In the genomic region with DNA sequence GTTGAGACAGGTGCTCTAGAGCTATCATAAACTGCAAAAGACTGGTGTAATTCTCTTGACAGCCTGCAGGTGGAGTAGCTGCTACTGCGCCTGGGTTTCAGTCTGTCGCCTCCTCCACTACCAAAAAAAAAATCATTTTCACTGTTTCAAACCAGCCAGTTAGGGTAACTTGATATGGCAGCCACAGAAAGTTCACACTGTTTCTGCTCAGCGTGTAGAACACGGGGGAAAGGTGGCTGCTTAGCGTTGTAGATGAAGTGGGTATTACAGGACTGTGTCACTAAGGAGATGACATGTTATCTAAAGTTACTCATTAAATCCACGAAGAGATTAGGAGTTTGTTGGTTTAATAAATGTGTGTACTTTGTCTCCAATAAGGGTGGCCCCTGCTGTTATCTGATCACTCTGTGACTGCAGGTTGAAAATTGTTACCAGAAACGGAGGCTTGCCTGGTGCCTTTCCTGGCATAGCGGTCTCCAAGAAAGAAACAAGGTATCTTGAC, we compare ENCODE assay signal across 9 mouse cellular contexts. TPM values are rescaled to one million over a fixed set of nuclear protein-coding genes. Genes with fewer than 3 reads are reported as not detected.
DNase-seq lines count a peak whose midpoint lies in the region; ATAC-seq and TF ChIP-seq lines count a peak whose summit lies in the region.
"Had no signal": no experiment of that assay in that cellular context is flagged by ENCODE, and none has a peak within 500 bp of the region (broad histone marks: within the 10 kb centered on the region; RNA-seq: fewer than 3 reads in every experiment).

No protein-coding gene starts in this region.

- DNase-seq in adrenal gland, postnatal 14 days, result peak; percentile 42
- DNase-seq in adrenal gland, adult 8-10 months, result no peak
- peak; percentile 53 for DNase-seq in limb, embryonic 11.5 days (ENCODE audit: low spot score)
- no peak for DNase-seq in limb, embryonic 10.5 days (ENCODE audit: low spot score)
- peak; percentile 23 to 58 for DNase-seq in cerebellum, postnatal 25 days
- peak; percentile 66 for DNase-seq in hindbrain, postnatal 0 days (ENCODE audit: low spot score)

- H3K27me3 ChIP-seq in limb, embryonic 11.5 days (ENCODE audit: control insufficient read depth, insufficient read depth, low read length), result no peaks in the 10 kb centered on the region
- H3K27me3 ChIP-seq in limb, embryonic 10.5 days (ENCODE audit: low read depth, poor library complexity, severe bottlenecking), result 0 out of 2 replicates have a peak, but pooled peaks cover 12% of the 10 kb centered on the region
- 0 out of 2 replicates have a peak, but pooled peaks cover 4% of the 10 kb centered on the region for H3K27me3 ChIP-seq in hindbrain, postnatal 0 days (ENCODE audit: insufficient read depth, low read length)
- peaks cover 8% of the 10 kb centered on the region for H3K27me3 ChIP-seq in liver, embryonic 15.5 days
- H3K27me3 ChIP-seq in stomach, embryonic 16.5 days (ENCODE audit: control insufficient read depth, insufficient read depth, low read length), result no peaks in the 10 kb centered on the region

- 41% methylated on average over 8 of the region's 8 CpGs for WGBS in limb, embryonic 11.5 days
- 42% methylated on average over 8 of the region's 8 CpGs for WGBS in limb, embryonic 10.5 days
- 41% methylated on average over 8 of the region's 8 CpGs for WGBS in hindbrain, postnatal 0 days
- WGBS in liver, embryonic 15.5 days (ENCODE audit: insufficient replicate concordance), result 38% methylated on average over 8 of the region's 8 CpGs
- WGBS in stomach, embryonic 16.5 days, result 27% methylated on average over 8 of the region's 8 CpGs

- H3K4me1 ChIP-seq in limb, embryonic 11.5 days (ENCODE audit: control insufficient read depth, insufficient read depth, low read length), result peaks cover 7% of the 10 kb centered on the region; the same call in 1 of the 2 replicates
- H3K4me1 ChIP-seq in limb, embryonic 10.5 days, result peaks cover 14% of the 10 kb centered on the region
- H3K4me1 ChIP-seq in hindbrain, postnatal 0 days (ENCODE audit: insufficient read depth, low read length), result 0 out of 2 replicates have a peak, but pooled peaks cover 2% of the 10 kb centered on the region
- no peaks in the 10 kb centered on the region for H3K4me1 ChIP-seq in liver, embryonic 15.5 days (replicated peaks)
- peaks cover 4% of the 10 kb centered on the region for H3K4me1 ChIP-seq in stomach, embryonic 16.5 days (ENCODE audit: control insufficient read depth, insufficient read depth, low read length)

- no peaks in the 10 kb centered on the region for H3K36me3 ChIP-seq in limb, embryonic 11.5 days (ENCODE audit: control insufficient read depth, insufficient read depth, low read length)
- no peaks in the 10 kb centered on the region for H3K36me3 ChIP-seq in limb, embryonic 10.5 days
- no peaks in the 10 kb centered on the region for H3K36me3 ChIP-seq in hindbrain, postnatal 0 days (ENCODE audit: insufficient read depth, low read length)
- H3K36me3 ChIP-seq in liver, embryonic 15.5 days (replicated peaks), result no peaks in the 10 kb centered on the region
- no peaks in the 10 kb centered on the region for H3K36me3 ChIP-seq in stomach, embryonic 16.5 days (ENCODE audit: control insufficient read depth, insufficient read depth, low read length)
- H3K36me3 ChIP-seq: neural tube, embryonic 13.5 days had no signal

- TF ChIP-seq CTCF in hindbrain, postnatal 0 days (IDR thresholded peaks at IDR 0.05; ENCODE audit: low read depth), result peak; percentile 81

- no peaks in the 10 kb centered on the region for H3K9me3 ChIP-seq in limb, embryonic 11.5 days (ENCODE audit: control insufficient read depth, low read length)
- no peaks in the 10 kb centered on the region for H3K9me3 ChIP-seq in limb, embryonic 10.5 days (replicated peaks)
- H3K9me3 ChIP-seq in hindbrain, postnatal 0 days (ENCODE audit: low read length), result no peaks in the 10 kb centered on the region
- no peaks in the 10 kb centered on the region for H3K9me3 ChIP-seq in liver, embryonic 15.5 days (replicated peaks)
- H3K9me3 ChIP-seq in stomach, embryonic 16.5 days (replicated peaks; ENCODE audit: control insufficient read depth, low read length), result no peaks in the 10 kb centered on the region
- H3K9me3 ChIP-seq: neural tube, embryonic 13.5 days had no signal

- no peak overlapping the region for H3K9ac ChIP-seq in limb, embryonic 11.5 days (ENCODE audit: low read length)
- H3K9ac ChIP-seq in hindbrain, postnatal 0 days (replicated peaks; ENCODE audit: low read length), result no peak overlapping the region
- H3K9ac ChIP-seq in liver, embryonic 15.5 days, result no peak overlapping the region
- H3K9ac ChIP-seq in stomach, embryonic 16.5 days (ENCODE audit: low read length), result no peak overlapping the region
- H3K9ac ChIP-seq: neural tube, embryonic 13.5 days had no signal

- H3K4me2 ChIP-seq in limb, embryonic 11.5 days (ENCODE audit: low read depth, severe bottlenecking), result no peak overlapping the region
- H3K4me2 ChIP-seq in hindbrain, postnatal 0 days (ENCODE audit: low read depth, low read length), result no peak overlapping the region
- peak overlapping the region; percentile 34 for H3K4me2 ChIP-seq in liver, embryonic 15.5 days
- peak overlapping the region; percentile 31 for H3K4me2 ChIP-seq in stomach, embryonic 16.5 days (ENCODE audit: low read depth, low read length)
- H3K4me2 ChIP-seq: neural tube, embryonic 13.5 days had no signal

- H3K27ac ChIP-seq in limb, embryonic 11.5 days (replicated peaks; ENCODE audit: low read depth, low read length), result no peak overlapping the region
- H3K27ac ChIP-seq in limb, embryonic 10.5 days, result no peak overlapping the region
- H3K27ac ChIP-seq in hindbrain, postnatal 0 days, result no peak overlapping the region
- no peak overlapping the region for H3K27ac ChIP-seq in liver, embryonic 15.5 days (replicated peaks)
- H3K27ac ChIP-seq in stomach, embryonic 16.5 days (ENCODE audit: low read length), result no peak overlapping the region
- H3K27ac ChIP-seq: neural tube, embryonic 13.5 days had no signal

- H3K4me3 ChIP-seq in limb, embryonic 11.5 days (ENCODE audit: low read depth, low read length), result no peak overlapping the region
- H3K4me3 ChIP-seq in limb, embryonic 10.5 days, result no peak overlapping the region
- H3K4me3 ChIP-seq in hindbrain, postnatal 0 days (ENCODE audit: low read length), result no peak overlapping the region
- H3K4me3 ChIP-seq in liver, embryonic 15.5 days (replicated peaks), result no peak overlapping the region
- no peak overlapping the region; the same call in 1 of the 2 replicates for H3K4me3 ChIP-seq in stomach, embryonic 16.5 days (replicated peaks; ENCODE audit: low read length)
- H3K4me3 ChIP-seq: neural tube, embryonic 13.5 days had no signal

- no peak for ATAC-seq in limb, embryonic 11.5 days (ENCODE audit: insufficient number of reproducible peaks, low FRiP score, low TSS enrichment, low read depth)
- no peak for ATAC-seq in hindbrain, postnatal 0 days
- no peak for ATAC-seq in liver, embryonic 15.5 days (ENCODE audit: insufficient read depth)
- ATAC-seq in stomach, embryonic 16.5 days (ENCODE audit: insufficient read depth, low FRiP score), result peak; percentile 64

RNA-seq across cellular contexts. Expression of gene Ccdc190, which starts 6.7 kb away (rescaled TPM):
- total RNA-seq in adrenal gland, postnatal 14 days (2021), result 0.34 TPM in 1 of 2 replicates, not detected in the other
- total RNA-seq in adrenal gland, adult 8-10 months (2022), result 1 to 10 TPM in 1 of 4 experiments, under 1 TPM in 2, not detected in 1; 0.23 to 1.0 (median 0.24) TPM
- polyA plus RNA-seq in limb, embryonic 11.5 days (2014; fragmentation: Nextera tagmentation; extraction: Ambion mirVana), result not detected in 2 replicates
- polyA plus RNA-seq in limb, embryonic 10.5 days (2016; fragmentation: Nextera tagmentation; extraction: Ambion mirVana), result not detected in 2 replicates
- 8.1 and 12.2 TPM in 2 replicates for total RNA-seq in hindbrain, postnatal 0 days (2014; rRNA removed)
- 1.5 and 2.7 TPM in 2 replicates for polyA plus RNA-seq in hindbrain, postnatal 0 days (2015; fragmentation: Nextera tagmentation; extraction: Ambion mirVana)
- not detected in 2 replicates for polyA plus RNA-seq in liver, embryonic 15.5 days (2015; fragmentation: Nextera tagmentation; extraction: Ambion mirVana)
- polyA plus RNA-seq in stomach, embryonic 16.5 days (2015; fragmentation: Nextera tagmentation; extraction: Ambion mirVana), result 0.08 and 0.27 TPM in 2 replicates

RNA-seq across cellular contexts. Expression of gene Hsd17b7, which starts 47.3 kb away (rescaled TPM):
- 16.2 and 27.8 TPM in 2 replicates for total RNA-seq in adrenal gland, postnatal 14 days (2021)
- 10 to 100 TPM in 3 of 4 experiments, 1 to 10 TPM in 1; 9.0 to 66.5 (median 39.1) TPM for total RNA-seq in adrenal gland, adult 8-10 months (2022)
- 14.3 TPM in 2 replicates for polyA plus RNA-seq in limb, embryonic 11.5 days (2014; fragmentation: Nextera tagmentation; extraction: Ambion mirVana)
- 16.3 and 18.2 TPM in 2 replicates for polyA plus RNA-seq in limb, embryonic 10.5 days (2016; fragmentation: Nextera tagmentation; extraction: Ambion mirVana)
- 23.2 and 29.4 TPM in 2 replicates for total RNA-seq in hindbrain, postnatal 0 days (2014; rRNA removed)
- 23.8 and 27.9 TPM in 2 replicates for polyA plus RNA-seq in hindbrain, postnatal 0 days (2015; fragmentation: Nextera tagmentation; extraction: Ambion mirVana)
- polyA plus RNA-seq in liver, embryonic 15.5 days (2015; fragmentation: Nextera tagmentation; extraction: Ambion mirVana), result 10.6 and 12.7 TPM in 2 replicates
- 15.6 and 18.0 TPM in 2 replicates for polyA plus RNA-seq in stomach, embryonic 16.5 days (2015; fragmentation: Nextera tagmentation; extraction: Ambion mirVana)

Comparison
In these comparisons a context has a peak if more than half of its experiments do, and no peak if none do; other contexts are left out.
1. DNase-seq: peak in adrenal gland, postnatal 14 days (single experiment), limb, embryonic 11.5 days (single experiment), cerebellum, postnatal 25 days (2 of 2) and hindbrain, postnatal 0 days (single experiment); none in adrenal gland, adult 8-10 months (single experiment) and limb, embryonic 10.5 days (single experiment).
2. H3K4me2 ChIP-seq: peak in liver, embryonic 15.5 days (single experiment) and stomach, embryonic 16.5 days (single experiment); none in limb, embryonic 11.5 days (single experiment) and hindbrain, postnatal 0 days (single experiment).